Mouse (Mus musculus): ENCODE data around the gene Pced1b.

- TF ChIP-seq CTCF (IDR thresholded peaks at IDR 0.05) = no peak
- TF ChIP-seq EP300 (IDR thresholded peaks at IDR 0.05; ENCODE audit: insufficient read depth, low read depth, low read length) = no peak
- TF ChIP-seq POLR2A (IDR thresholded peaks at IDR 0.05; ENCODE audit: insufficient read depth, low read depth, low read length) = no peak
These were observed 174.6 kb downstream of the Pced1b start for GRCm38 (mm10) chr15:97421533-97421932.

All from heart, adult 2 months (tissue).